Mouse (Mus musculus) liver, embryonic 13.5 days (tissue): Measurements from ENCODE around the gene Dedd2. TPM values are rescaled to one million over a fixed set of nuclear protein-coding genes. Genes with fewer than 3 reads are reported as not detected.

Experiments
- ATAC-seq: fragments of 200-750 bp; cut with Nextera tagmentation; 2 replicates; pipeline ENCODE4 v1.8.0; 2017; ENCODE audit warnings: low read depth, mild to moderate bottlenecking, moderate number of reproducible peaks, moderate library complexity
- DNase-seq: peaks from one replicate; pipeline ENCODE4 v3.0.0; 2022
- H3K27ac ChIP-seq: fragments of 300-500 bp; sonication (generic); 2 replicates; pipeline ENCODE4 v1.5.1; 2015; ENCODE audit warnings: moderate library complexity, mild to moderate bottlenecking, inconsistent platforms
- H3K27me3 ChIP-seq: fragments of 300-500 bp; sonication (generic); 2 replicates; pipeline ENCODE4 v1.6.1; 2015; ENCODE audit warnings: mild to moderate bottlenecking, inconsistent platforms
- H3K36me3 ChIP-seq: fragments of 300-500 bp; sonication (generic); 2 replicates; pipeline ENCODE4 v1.6.1; 2015; ENCODE audit warnings: mild to moderate bottlenecking, inconsistent platforms
- H3K4me1 ChIP-seq: fragments of 300-500 bp; sonication (generic); replicated peaks from 2 replicates; pipeline ENCODE4 v1.6.1; 2015; ENCODE audit warnings: inconsistent platforms
- H3K4me2 ChIP-seq: fragments of 300-500 bp; sonication (generic); 2 replicates; pipeline ENCODE4 v1.6.1; 2015; ENCODE audit warnings: inconsistent platforms, mild to moderate bottlenecking, moderate library complexity
- H3K4me3 ChIP-seq: fragments of 300-500 bp; sonication (generic); replicated peaks from 2 replicates; pipeline ENCODE4 v1.5.1; 2015; ENCODE audit warnings: mild to moderate bottlenecking, inconsistent platforms
- H3K9ac ChIP-seq: fragments of 300-500 bp; sonication (generic); 2 replicates; pipeline ENCODE4 v1.6.1; 2015; ENCODE audit warnings: mild to moderate bottlenecking, inconsistent platforms
- H3K9me3 ChIP-seq: fragments of 300-500 bp; sonication (generic); replicated peaks from 2 replicates; pipeline ENCODE4 v1.6.1; 2016; ENCODE audit warnings: inconsistent platforms
- WGBS: fragments of 180-500 bp; shearing (Covaris S2); methylation state at CpG from one replicate; pipeline ENCODE4 v1.1.7; 2015; ENCODE audit not compliant: insufficient replicate concordance; 5-methylcytosine and 5-hydroxymethylcytosine counted together
- polyA plus RNA-seq: library from polyadenylated mRNA; unstranded; fragments of >200 nt; fragmentation: Nextera tagmentation; extraction: Ambion mirVana; gene quantifications from 2 replicates; pipeline ENCODE4 v1.2.1, GENCODE M21; 2015

Dedd2 gene
- polyA plus RNA-seq, 1 experiment from 2014 or later: 27.6 TPM

- Histone ChIP-seq H3K36me3 (peaks cover 100% of the 10 kb centered on the region), H3K4me1 (peaks cover 15% of the 10 kb centered on the region), H3K4me3 (no peak overlapping the region), H3K27ac (no peak overlapping the region), H3K9me3 (no peaks in the 10 kb centered on the region), H3K4me2 (no peak overlapping the region), H3K27me3 (no peaks in the 10 kb centered on the region), H3K9ac (no peak overlapping the region)
- ATAC-seq (0 out of 2 replicates have a peak, but pooled peaks have one; percentile 9), DNase-seq (no peak)
- WGBS: 80% methylated on average over 9 of the region's 9 CpGs
Observed at GRCm38 (mm10) chr7:25230690-25231285, 10.4 kb upstream of the Dedd2 start.

GRCm38 (mm10) chr7:25227523-25228300, 7.3 kb upstream of the Dedd2 start:
- no peak overlapping the region for H3K9ac ChIP-seq
- H3K4me2 ChIP-seq: no peak overlapping the region
- no peaks in the 10 kb centered on the region for H3K27me3 ChIP-seq
- ATAC-seq (no peak), DNase-seq (no peak)
- 76% methylated on average over 1 of the region's 1 CpGs for WGBS
- peaks cover 13% of the 10 kb centered on the region for H3K4me1 ChIP-seq
- no peaks in the 10 kb centered on the region for H3K9me3 ChIP-seq
- H3K36me3 ChIP-seq: peaks cover 100% of the 10 kb centered on the region
- H3K4me3 ChIP-seq: no peak overlapping the region
- no peak overlapping the region for H3K27ac ChIP-seq

- Histone ChIP-seq H3K4me3 (peak overlapping the region; percentile 97), H3K9ac (peak overlapping the region; percentile 98), H3K4me1 (peaks cover 50% of the 10 kb centered on the region), H3K4me2 (peak overlapping the region; percentile 89), H3K36me3 (peaks cover 62% of the 10 kb centered on the region), H3K27me3 (no peaks in the 10 kb centered on the region), H3K9me3 (no peaks in the 10 kb centered on the region), H3K27ac (peak overlapping the region; percentile 92)
- WGBS: 63% methylated on average over 10 of the region's 10 CpGs
- DNase-seq: no peak
- ATAC-seq: 0 out of 2 replicates have a peak, but pooled peaks have one; percentile 1
Observed at GRCm38 (mm10) chr7:25222275-25222967, 2.0 kb upstream of the Dedd2 start.

GRCm38 (mm10) chr7:25221102-25221883, 878 bp upstream of the Dedd2 start, which contains the start of gene Zfp526:
Gene Zfp526 (plus strand): TSS chr7:25221425.
- peak; percentile 97 for DNase-seq
- ATAC-seq: peak; percentile 83
- peak within 1 kb of the TSS; percentile 97 for H3K4me3 ChIP-seq
- peak within 1 kb of the TSS; percentile 98 for H3K9ac ChIP-seq
- H3K9me3 ChIP-seq: no peaks in the 10 kb centered on the region
- H3K36me3 ChIP-seq: peaks cover 61% of the 10 kb centered on the region
- H3K4me1 ChIP-seq: peaks cover 55% of the 10 kb centered on the region
- under 1% methylated on average over 45 of the region's 45 CpGs for WGBS
- H3K27me3 ChIP-seq: no peaks in the 10 kb centered on the region
- peak within 1 kb of the TSS; percentile 89 for H3K4me2 ChIP-seq
- H3K27ac ChIP-seq: peak within 1 kb of the TSS; percentile 99

GRCm38 (mm10) chr7:25219756-25220456, 509 bp downstream of the Dedd2 start:
- DNase-seq (peak; percentile 98), ATAC-seq (peak; percentile 64)
- Histone ChIP-seq H3K9me3 (no peaks in the 10 kb centered on the region), H3K27me3 (no peaks in the 10 kb centered on the region), H3K4me1 (peaks cover 64% of the 10 kb centered on the region), H3K4me2 (peak overlapping the region; percentile 89), H3K4me3 (peak overlapping the region; percentile 97), H3K36me3 (peaks cover 61% of the 10 kb centered on the region), H3K27ac (peak overlapping the region; percentile 99), H3K9ac (peak overlapping the region; percentile 98)
- WGBS: 2% methylated on average over 31 of the region's 31 CpGs

GRCm38 (mm10) chr7:25219416-25219750, 1.0 kb downstream of the Dedd2 start:
- H3K36me3 ChIP-seq: peaks cover 60% of the 10 kb centered on the region
- H3K4me1 ChIP-seq: peaks cover 68% of the 10 kb centered on the region
- H3K9ac ChIP-seq: peak overlapping the region; percentile 98
- H3K4me2 ChIP-seq: peak overlapping the region; percentile 89
- H3K27ac ChIP-seq: peak overlapping the region; percentile 99
- 0% methylated on average over 16 of the region's 16 CpGs for WGBS
- no peaks in the 10 kb centered on the region for H3K9me3 ChIP-seq
- ATAC-seq (no peak), DNase-seq (no peak)
- no peaks in the 10 kb centered on the region for H3K27me3 ChIP-seq
- peak overlapping the region; percentile 97 for H3K4me3 ChIP-seq

- DNase-seq (peak; percentile 44), ATAC-seq (peak; percentile 8)
- Histone ChIP-seq H3K4me1 (peaks cover 72% of the 10 kb centered on the region), H3K27ac (peak overlapping the region; percentile 99), H3K4me3 (peak overlapping the region; percentile 97), H3K27me3 (no peaks in the 10 kb centered on the region), H3K4me2 (peak overlapping the region; percentile 89), H3K9me3 (no peaks in the 10 kb centered on the region), H3K36me3 (peaks cover 60% of the 10 kb centered on the region), H3K9ac (peak overlapping the region; percentile 98)
- under 1% methylated on average over 53 of the region's 53 CpGs for WGBS
Observed at GRCm38 (mm10) chr7:25218705-25219415, 1.6 kb downstream of the Dedd2 start.

- Histone ChIP-seq H3K9ac (peak overlapping the region; percentile 98), H3K9me3 (no peaks in the 10 kb centered on the region), H3K27me3 (no peaks in the 10 kb centered on the region), H3K36me3 (peaks cover 60% of the 10 kb centered on the region), H3K27ac (peak overlapping the region; percentile 99), H3K4me1 (peaks cover 69% of the 10 kb centered on the region), H3K4me3 (peak overlapping the region; percentile 97), H3K4me2 (peak overlapping the region; percentile 89)
- ATAC-seq (no peak), DNase-seq (no peak)
- WGBS: 58% methylated on average over 12 of the region's 12 CpGs
Observed at GRCm38 (mm10) chr7:25217653-25218395, 2.6 kb downstream of the Dedd2 start.

GRCm38 (mm10) chr7:25214172-25214571, 6.2 kb downstream of the Dedd2 start:
- DNase-seq (no peak), ATAC-seq (no peak)
- no peak overlapping the region for H3K4me2 ChIP-seq
- no peak overlapping the region for H3K4me3 ChIP-seq
- no peak overlapping the region for H3K9ac ChIP-seq
- H3K4me1 ChIP-seq: peaks cover 79% of the 10 kb centered on the region
- WGBS: 83% methylated on average over 2 of the region's 2 CpGs
- H3K27me3 ChIP-seq: no peaks in the 10 kb centered on the region
- H3K9me3 ChIP-seq: no peaks in the 10 kb centered on the region
- H3K27ac ChIP-seq: peak overlapping the region; percentile 14; the same call in 1 of the 2 replicates
- peaks cover 93% of the 10 kb centered on the region for H3K36me3 ChIP-seq
